Mouse (Mus musculus): Measurements from ENCODE around the gene Bloc1s3.

- TF ChIP-seq CTCF (IDR thresholded peaks at IDR 0.05; ENCODE audit: extremely low read depth, insufficient read length, insufficient replicate concordance, low read depth, low read length) (no peak), POLR2A (IDR thresholded peaks at IDR 0.05; ENCODE audit: low read depth, low read length) (no peak)
Observed at GRCm38 (mm10) chr7:19523017-19523756, 15.0 kb upstream of the Bloc1s3 start.

Measured in small intestine, adult 2 months (tissue).